Mouse (Mus musculus): ENCODE measurements at regions not wholly inside any gene's neighbourhood (a gene's known extent, or its start where the extent isn't known, plus 50 kb on each side); places are given as distances from the start of the nearest gene placed in this dataset.

DNA sequence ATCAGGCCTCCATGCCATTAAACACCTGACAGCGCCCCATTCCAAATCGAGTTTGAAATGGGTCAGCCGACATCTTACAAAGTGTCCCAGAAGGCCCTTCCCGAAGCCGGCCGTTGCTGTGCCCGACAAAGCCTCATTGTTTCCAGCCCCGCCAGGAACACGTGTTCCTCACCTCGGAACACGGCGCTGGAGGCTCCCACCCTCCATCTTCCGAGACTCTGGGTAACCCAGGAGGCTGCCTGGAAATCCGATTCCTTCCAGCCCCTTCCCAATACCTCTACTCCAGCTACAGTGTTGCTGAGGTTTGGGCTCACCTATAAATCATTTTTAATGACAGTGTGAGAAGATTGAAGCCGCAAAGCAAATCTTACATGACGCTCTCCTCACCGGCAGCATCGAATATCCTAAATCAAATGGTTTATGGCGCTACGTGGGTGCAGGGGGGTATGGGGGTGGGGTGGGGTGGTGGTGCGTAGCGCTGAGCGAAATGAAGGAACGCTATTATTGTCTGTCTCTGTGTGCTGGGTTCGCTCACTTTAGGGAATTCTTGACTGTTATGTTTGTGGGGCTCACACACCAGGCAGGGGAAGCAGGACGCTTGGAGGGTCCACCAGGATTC, 399.1 kb upstream of the Tbx3 start:
- TF ChIP-seq CTCF (IDR thresholded peaks at IDR 0.05 in 2 of 3, conservative IDR thresholded peaks at IDR 0.05 in 1 of 3; ENCODE audit: control insufficient read depth in 1 of 3, insufficient read depth in 1 of 3, low read depth in 2 of 3, low read length in 3 of 3, poor library complexity in 1 of 3, severe bottlenecking in 1 of 3) (no peak), RCOR1 (IDR thresholded peaks at IDR 0.05; ENCODE audit: low read depth, low read length) (no peak), SMC3 (IDR thresholded peaks at IDR 0.05; ENCODE audit: low read depth, low read length) (no peak), EP300 (IDR thresholded peaks at IDR 0.05; ENCODE audit: low read depth in 1 of 2, low read length in 2 of 2) (no peak), GATA1 (IDR thresholded peaks at IDR 0.05; ENCODE audit: low read depth, low read length) (no peak), ZMIZ1 (IDR thresholded peaks at IDR 0.05; ENCODE audit: low read depth, low read length) (no peak), CHD2 (IDR thresholded peaks at IDR 0.05; ENCODE audit: low read length) (no peak), POLR2A (IDR thresholded peaks at IDR 0.05; ENCODE audit: control insufficient read depth in 1 of 2, insufficient read depth in 1 of 2, low read depth in 1 of 2, low read length in 2 of 2, poor library complexity in 1 of 2) (no peak), ZC3H11A (IDR thresholded peaks at IDR 0.05; ENCODE audit: low read depth, low read length) (no peak), USF1 (IDR thresholded peaks at IDR 0.05; ENCODE audit: low read depth, low read length) (no peak), MXI1 (IDR thresholded peaks at IDR 0.05; ENCODE audit: low read depth, low read length) (no peak), JUND (IDR thresholded peaks at IDR 0.05; ENCODE audit: low read depth, low read length) (no peak)
